Mouse (Mus musculus) T-helper 2 cell (primary cell): ENCODE data around the gene Mllt3.

Experiments used
- in situ Hi-C: fragments of 300-600 bp; cut with MboI, MseI; formaldehyde crosslinking; loops from one replicate; pipeline ENCODE4 v1.15.1; 2025; ENCODE audit warnings: high pct_unique_total_duplicates

Gene Mllt3

GRCm38 (mm10) chr4:88033216-88033653 lies at the start of gene Mllt3:
Mllt3 (minus strand) TSS chr4:88033364.
- in situ Hi-C loops: loop anchor here (25.0 kb wide), 2 partner anchors 504 to 646 kb away; no protein-coding TSS in a partner anchor

GRCm38 (mm10) chr4:88082381-88082780 lies 49.2 kb upstream of the Mllt3 start:
- in situ Hi-C loops: no loop called here

GRCm38 (mm10) chr4:88081885-88082284 lies 48.7 kb upstream of the Mllt3 start:
- in situ Hi-C loops: no loop called here

GRCm38 (mm10) chr4:88081417-88081816 lies 48.3 kb upstream of the Mllt3 start:
- in situ Hi-C loops: no loop called here

- in situ Hi-C loops: no loop called here
These were observed 45.8 kb upstream of the Mllt3 start for GRCm38 (mm10) chr4:88078983-88079382.

GRCm38 (mm10) chr4:88075388-88075787 lies 42.2 kb upstream of the Mllt3 start:
- in situ Hi-C loops: no loop called here

GRCm38 (mm10) chr4:88046280-88046679 lies 13.1 kb upstream of the Mllt3 start:
- in situ Hi-C loops: loop anchor here (25.0 kb wide), 2 partner anchors 491 to 659 kb away; no protein-coding TSS in a partner anchor

GRCm38 (mm10) chr4:88045151-88045550 lies 12.0 kb upstream of the Mllt3 start:
- in situ Hi-C loops: loop anchor here (25.0 kb wide), 2 partner anchors 492 to 658 kb away; no protein-coding TSS in a partner anchor

- in situ Hi-C loops: loop anchor here (5.0 to 25.0 kb wide), 5 partner anchors 37 to 648 kb away; no protein-coding TSS in a partner anchor
These were observed 2.2 kb upstream of the Mllt3 start for GRCm38 (mm10) chr4:88035361-88035760.

GRCm38 (mm10) chr4:88034387-88035157 lies 1.4 kb upstream of the Mllt3 start:
- in situ Hi-C loops: loop anchor here (5.0 to 25.0 kb wide), 5 partner anchors 38 to 647 kb away; no protein-coding TSS in a partner anchor

GRCm38 (mm10) chr4:88033729-88034386 lies 694 bp upstream of the Mllt3 start:
- in situ Hi-C loops: loop anchor here (25.0 kb wide), 2 partner anchors 503 to 647 kb away; no protein-coding TSS in a partner anchor

- in situ Hi-C loops: loop anchor here (25.0 kb wide), 2 partner anchors 505 to 645 kb away; no protein-coding TSS in a partner anchor
These were observed 739 bp downstream of the Mllt3 start for GRCm38 (mm10) chr4:88032151-88033098.

- in situ Hi-C loops: loop anchor here (25.0 kb wide), 2 partner anchors 506 to 644 kb away; no protein-coding TSS in a partner anchor
These were observed 1.7 kb downstream of the Mllt3 start for GRCm38 (mm10) chr4:88031211-88032150.

GRCm38 (mm10) chr4:88023567-88023966 lies 9.6 kb downstream of the Mllt3 start:
- in situ Hi-C loops: loop anchor here (10.0 to 25.0 kb wide), 2 partner anchors 229 to 764 kb away; partner anchors contain the start of genes Gm13272, Gm13275, Gm13276 and Gm13277

GRCm38 (mm10) chr4:88022623-88023022 lies 10.5 kb downstream of the Mllt3 start:
- in situ Hi-C loops: loop anchor here (10.0 to 25.0 kb wide), 2 partner anchors 228 to 765 kb away; partner anchors contain the start of genes Gm13272, Gm13275, Gm13276 and Gm13277

GRCm38 (mm10) chr4:88020421-88020820 lies 12.7 kb downstream of the Mllt3 start:
- in situ Hi-C loops: loop anchor here (10.0 to 25.0 kb wide), 2 partner anchors 226 to 767 kb away; partner anchors contain the start of genes Gm13272, Gm13275, Gm13276 and Gm13277

- in situ Hi-C loops: loop anchor here (5.0 to 25.0 kb wide), 3 partner anchors 47 to 768 kb away; partner anchors contain the start of genes Gm13272, Gm13275, Gm13276 and Gm13277
These were observed 13.5 kb downstream of the Mllt3 start for GRCm38 (mm10) chr4:88019645-88020044.

- in situ Hi-C loops: loop anchor here (5.0 to 25.0 kb wide), 2 partner anchors 45 to 770 kb away; partner anchors contain the start of genes Gm13272, Gm13275, Gm13276 and Gm13277
These were observed 15.5 kb downstream of the Mllt3 start for GRCm38 (mm10) chr4:88017452-88018350.
